Mouse (Mus musculus) subcutaneous adipose tissue, adult 2 months (tissue): ENCODE measurements around the gene Rpl3l. TPM values are rescaled to one million over a fixed set of nuclear protein-coding genes. Genes with fewer than 3 reads are reported as not detected.

Experiments
- polyA plus RNA-seq: library from polyadenylated mRNA; depleted of rRNA; stranded (reverse); fragments of >200 nt; gene quantifications from 2 replicates; pipeline ENCODE4 v1.2.3, GENCODE M21; 2012; ENCODE audit warnings: low replicate concordance; rRNA removed

The Rpl3l gene
- 0.15 and 0.24 TPM in 2 replicates for polyA plus RNA-seq

DNA sequence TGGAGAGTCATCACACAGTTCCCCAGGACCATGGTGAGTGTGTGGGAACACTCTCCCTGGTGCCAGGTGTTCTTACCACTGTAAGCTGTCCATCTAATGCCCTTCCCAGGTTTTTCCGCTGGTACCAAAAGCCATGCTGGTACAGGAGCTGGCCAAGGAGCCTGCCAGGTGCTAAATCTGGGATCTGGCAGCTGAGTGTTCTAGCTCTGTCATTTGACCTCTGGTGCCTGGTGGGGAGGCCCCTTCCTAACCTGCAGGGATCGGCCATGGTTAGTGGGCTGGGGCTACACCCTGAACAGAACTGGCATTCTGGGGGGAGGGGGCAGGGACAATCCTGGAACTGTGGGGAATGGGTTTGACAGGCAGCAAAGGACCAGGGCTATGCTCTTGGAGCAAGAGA lies at the start of gene Rpl3l:
TSS of gene Rpl3l (plus strand) at position 203 of the 400 bp plus-strand sequence.

DNA sequence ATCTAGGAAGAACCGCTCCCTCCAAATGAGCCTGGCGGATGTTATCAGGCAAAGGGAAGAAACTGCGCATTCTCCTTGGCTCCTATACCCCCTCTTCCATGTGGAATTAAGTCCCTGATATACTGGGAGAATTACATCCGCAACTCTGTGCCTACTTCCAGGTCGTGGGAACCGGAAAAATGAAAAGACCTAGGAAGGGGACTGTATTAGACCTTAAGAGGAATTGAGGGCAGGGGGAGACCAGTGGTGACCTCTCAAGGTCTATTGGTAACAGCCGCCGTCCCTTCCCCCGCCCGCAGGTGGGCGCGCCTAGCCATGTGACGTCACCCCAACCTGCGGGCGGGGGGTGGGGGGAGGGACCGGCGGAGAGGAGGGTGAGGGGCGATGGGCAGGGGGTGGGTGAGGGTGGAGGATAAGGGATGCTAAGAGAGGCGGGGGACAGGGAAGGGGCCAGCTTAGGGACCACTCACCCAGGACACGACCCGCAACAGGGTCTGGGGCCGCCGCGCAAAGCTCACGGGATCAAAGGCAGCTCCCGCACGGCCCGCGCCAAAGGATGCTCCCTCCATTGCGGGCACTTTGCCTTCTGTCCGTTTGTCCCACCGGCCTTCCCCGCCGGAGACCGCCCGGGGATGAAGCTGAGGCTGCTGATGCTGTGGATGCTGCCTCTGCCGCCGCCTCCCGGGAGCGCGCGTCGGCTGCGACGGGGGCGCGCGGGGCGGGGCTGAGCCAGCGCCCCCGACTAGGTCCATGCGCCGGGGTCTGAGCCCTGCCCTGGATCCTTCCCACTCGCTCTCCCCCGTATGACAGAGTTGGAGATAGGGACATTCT lies 38.2 kb upstream of the Rpl3l start, which contains the start of gene Syngr3:
TSS of gene Syngr3 (minus strand) at position 705 of the 831 bp plus-strand sequence.

DNA sequence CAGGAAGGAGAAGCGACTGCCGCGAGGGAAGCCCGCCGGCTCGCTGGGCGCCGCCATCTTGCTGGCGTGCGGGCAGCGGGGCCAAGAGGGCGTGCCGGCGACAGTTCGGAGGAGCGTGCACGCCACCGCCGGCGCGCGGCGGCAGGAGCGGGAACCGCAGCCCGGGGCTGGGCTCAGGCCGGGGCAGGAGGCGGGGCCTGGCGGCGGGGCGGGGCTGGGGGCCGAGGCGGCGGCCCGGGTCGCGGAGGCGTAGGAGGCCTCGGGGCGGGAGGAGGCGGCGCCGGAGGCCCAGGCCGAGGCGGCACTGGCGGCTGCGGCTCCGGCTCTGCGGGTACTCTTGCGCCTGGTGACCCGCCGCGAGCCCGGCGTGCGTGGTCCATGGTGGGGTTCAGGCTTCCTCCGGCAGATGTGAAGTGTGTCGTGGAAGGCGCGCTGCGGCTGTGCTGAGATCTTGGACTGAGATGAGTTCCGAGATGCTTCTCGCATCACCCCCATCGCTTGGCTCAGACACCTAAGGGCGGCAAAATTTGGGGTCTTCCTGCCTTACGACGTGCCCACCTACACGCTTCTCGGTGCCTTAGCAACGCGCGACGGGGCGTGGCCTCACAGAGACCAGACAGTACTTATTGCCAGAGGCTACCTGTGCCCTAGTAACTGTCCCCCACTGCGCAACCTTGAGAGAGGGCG lies 31.5 kb upstream of the Rpl3l start, which contains the start of the genes Gfer and Noxo1:
TSS of gene Gfer (minus strand) at position 146 of the 687 bp plus-strand sequence.
TSS of gene Noxo1 (plus strand) at position 224 of the 687 bp plus-strand sequence.

DNA sequence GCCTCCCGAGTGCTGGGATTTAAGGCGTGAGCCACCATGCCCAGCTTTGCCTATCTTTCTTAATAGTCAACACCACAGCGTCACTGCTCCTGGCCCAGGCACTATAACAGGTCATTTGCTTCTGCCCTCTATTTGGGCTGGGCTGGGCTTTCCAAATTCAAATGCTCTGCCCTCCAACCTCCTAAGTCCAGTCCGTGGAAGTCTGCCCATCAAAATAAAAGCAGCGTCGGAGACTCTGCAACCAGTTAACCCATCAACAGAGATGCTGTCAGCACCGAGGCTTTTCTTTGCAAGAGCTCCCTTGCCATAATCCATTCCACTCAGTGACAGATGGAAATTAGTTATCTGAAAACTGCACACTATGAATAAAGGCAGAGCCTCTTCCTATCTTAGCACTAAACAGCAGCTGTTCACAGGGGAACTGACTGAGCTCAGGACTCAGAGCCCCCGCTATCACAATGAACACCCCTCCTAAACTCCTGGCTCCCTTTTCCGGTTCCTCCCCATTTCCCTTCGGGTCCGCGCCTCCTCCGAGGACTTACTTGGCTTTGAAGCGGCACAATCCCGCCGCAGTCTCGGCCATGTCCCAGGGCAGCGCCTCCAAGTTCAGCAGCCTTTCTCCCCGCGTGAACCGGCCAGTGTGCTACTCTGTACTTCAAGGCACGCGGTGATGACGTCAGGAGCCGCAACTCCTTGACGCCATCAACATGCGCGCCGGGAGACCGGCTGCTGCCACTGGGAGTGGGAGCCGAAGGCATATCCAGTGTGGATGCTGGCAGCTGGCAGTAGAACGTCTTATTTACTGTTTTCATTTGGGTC lies 20.4 kb upstream of the Rpl3l start, which contains the start of gene Tbl3:
TSS of gene Tbl3 (minus strand) at position 679 of the 819 bp plus-strand sequence.

DNA sequence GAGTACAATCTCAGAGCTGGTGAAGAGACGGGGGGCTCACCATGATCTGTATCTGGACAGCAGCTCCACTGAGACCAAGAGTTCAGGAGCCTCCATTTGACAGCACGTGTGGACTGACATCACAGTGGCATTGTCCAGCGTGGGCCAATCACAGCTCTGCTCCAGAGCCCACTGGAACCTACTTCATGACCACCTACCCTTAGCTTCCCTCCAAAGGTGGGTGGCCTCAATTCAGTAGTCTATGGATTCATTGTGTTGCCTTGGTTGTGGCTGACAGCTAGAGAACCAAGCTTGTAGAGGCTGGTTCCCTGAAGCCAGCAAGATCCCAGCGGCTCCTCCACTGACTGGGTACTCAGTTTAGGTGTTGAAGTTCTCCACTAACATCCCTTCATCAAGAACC lies 9.7 kb upstream of the Rpl3l start, which contains the start of the genes Rnf151 and Rps2:
TSS of gene Rnf151 (minus strand) at position 121 of the 400 bp plus-strand sequence.
TSS of gene Rps2 (plus strand) at position 174 of the 400 bp plus-strand sequence.

GRCm38 (mm10) chr17:24724184-24724583 lies 3.4 kb upstream of the Rpl3l start, which contains the start of gene Ndufb10:
Gene Ndufb10 (minus strand): TSS chr17:24724478.

GRCm38 (mm10) chr17:24736330-24737051 lies 8.9 kb downstream of the Rpl3l start, which contains the start of gene Msrb1:
Gene Msrb1 (plus strand): TSS chr17:24736642.

DNA sequence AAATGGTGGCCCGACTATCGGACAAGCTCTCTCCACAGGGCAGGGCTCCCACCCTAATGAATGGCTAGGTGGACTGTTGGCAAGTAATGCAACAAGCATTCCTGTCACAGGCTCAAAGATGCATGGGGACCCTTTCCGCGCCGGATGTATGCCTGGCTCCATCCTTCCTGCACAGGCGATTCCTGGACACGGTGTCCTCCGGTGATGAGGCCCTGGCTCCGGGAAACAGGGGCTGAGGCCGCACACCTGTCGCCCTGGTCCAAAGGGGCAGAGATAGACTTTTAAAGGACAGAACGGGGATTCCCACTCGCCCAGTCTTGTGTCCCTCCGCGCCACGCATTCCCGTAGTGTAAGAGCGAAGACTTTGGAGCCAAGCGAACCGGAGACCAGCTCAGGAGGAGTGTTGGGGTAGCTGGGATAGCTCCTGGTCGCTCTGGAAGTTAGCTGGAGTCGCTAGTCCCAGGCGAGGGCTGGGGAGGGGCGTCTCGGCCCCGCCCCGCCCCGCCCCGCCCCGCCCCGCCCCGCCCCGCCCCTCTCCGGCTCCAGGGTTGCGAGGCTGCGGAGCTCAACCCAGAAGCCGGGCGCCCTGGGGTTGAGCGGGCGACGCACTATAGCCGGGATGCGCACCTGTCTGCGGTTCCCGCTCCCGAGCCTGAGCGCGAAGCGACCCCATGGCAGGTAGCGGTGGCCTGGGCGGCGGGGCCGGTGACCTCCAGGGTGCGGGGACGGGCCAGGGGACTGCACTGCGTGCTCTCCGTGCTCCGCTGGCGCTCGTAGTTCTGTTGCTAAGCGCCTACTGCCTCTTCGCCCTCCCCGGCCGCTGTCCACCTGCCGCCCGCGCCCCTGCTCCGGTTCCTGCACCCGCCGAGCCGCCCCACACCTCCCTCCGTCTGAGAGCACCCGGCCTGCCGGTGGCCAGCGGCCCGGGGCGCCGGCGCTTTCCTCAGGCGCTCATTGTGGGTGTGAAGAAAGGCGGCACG lies 25.1 kb downstream of the Rpl3l start, which contains the start of gene Hs3st6:
TSS of gene Hs3st6 (plus strand) at position 574 of the 980 bp plus-strand sequence.

Other genes with a start within 250 kb of the Rpl3l start
- gene Mlst8, start 248.7 kb upstream of the Rpl3l start, polyA plus RNA-seq = 38.1 and 67.3 TPM in 2 replicates
- 0.37 and 3.5 TPM in 2 replicates for gene Caskin1, start 239.2 kb upstream of the Rpl3l start, polyA plus RNA-seq
- 182 and 282 TPM in 2 replicates for gene Traf7, start 199.9 kb upstream of the Rpl3l start, polyA plus RNA-seq
- gene Rab26, start 193.6 kb upstream of the Rpl3l start, polyA plus RNA-seq = 0.34 and 0.81 TPM in 2 replicates
- 82.6 and 139 TPM in 2 replicates for gene Pkd1, start 178.0 kb upstream of the Rpl3l start, polyA plus RNA-seq
- gene Tsc2, start 95.2 kb upstream of the Rpl3l start, polyA plus RNA-seq = 180 and 186 TPM in 2 replicates
- gene Nthl1, start 95.1 kb upstream of the Rpl3l start, polyA plus RNA-seq = 21.7 and 22.7 TPM in 2 replicates
- gene Slc9a3r2, start 77.5 kb upstream of the Rpl3l start, polyA plus RNA-seq = 159 and 182 TPM in 2 replicates
- 0.75 and 0.93 TPM in 2 replicates for gene Npw, start 69.4 kb upstream of the Rpl3l start, polyA plus RNA-seq
- gene Zfp598, start 58.1 kb upstream of the Rpl3l start, polyA plus RNA-seq = 59.9 and 96.8 TPM in 2 replicates
- 0.24 and 0.55 TPM in 2 replicates for gene Syngr3, start 37.9 kb upstream of the Rpl3l start, polyA plus RNA-seq
- gene Gfer, start 31.7 kb upstream of the Rpl3l start, polyA plus RNA-seq = 32.2 and 33.0 TPM in 2 replicates
- 7.8 and 11.2 TPM in 2 replicates for gene Noxo1, start 31.6 kb upstream of the Rpl3l start, polyA plus RNA-seq
- 62.3 and 93.0 TPM in 2 replicates for gene Tbl3, start 20.2 kb upstream of the Rpl3l start, polyA plus RNA-seq
- 0.13 and 0.19 TPM in 2 replicates for gene Rnf151, start 9.8 kb upstream of the Rpl3l start, polyA plus RNA-seq
- 1,499 and 4,382 TPM in 2 replicates for gene Rps2, start 9.7 kb upstream of the Rpl3l start, polyA plus RNA-seq
- 368 and 449 TPM in 2 replicates for gene Ndufb10, start 3.3 kb upstream of the Rpl3l start, polyA plus RNA-seq
- gene Msrb1, start 8.8 kb downstream of the Rpl3l start, polyA plus RNA-seq = 104 and 170 TPM in 2 replicates
- gene Hs3st6, start 25.2 kb downstream of the Rpl3l start, polyA plus RNA-seq = 0.80 and 5.6 TPM in 2 replicates
- 0.10 TPM in 1 of 2 replicates, not detected in the other for gene Meiob, start 76.5 kb downstream of the Rpl3l start, polyA plus RNA-seq
- gene Hagh, start 112.3 kb downstream of the Rpl3l start, polyA plus RNA-seq = 97.3 and 196 TPM in 2 replicates
- 10.9 and 14.8 TPM in 2 replicates for gene Fahd1, start 122.5 kb downstream of the Rpl3l start, polyA plus RNA-seq
- gene Igfals, start 138.2 kb downstream of the Rpl3l start, polyA plus RNA-seq = 50.0 and 143 TPM in 2 replicates
- gene Nubp2, start 158.5 kb downstream of the Rpl3l start, polyA plus RNA-seq = 32.7 and 38.4 TPM in 2 replicates
- 53.0 and 84.0 TPM in 2 replicates for gene Spsb3, start 158.8 kb downstream of the Rpl3l start, polyA plus RNA-seq
- 30.9 and 44.6 TPM in 2 replicates for gene Eme2, start 167.3 kb downstream of the Rpl3l start, polyA plus RNA-seq
- gene Mrps34, start 167.3 kb downstream of the Rpl3l start, polyA plus RNA-seq = 141 and 210 TPM in 2 replicates
- gene Nme3, start 168.7 kb downstream of the Rpl3l start, polyA plus RNA-seq = 39.5 and 77.7 TPM in 2 replicates
- gene Mapk8ip3, start 209.2 kb downstream of the Rpl3l start, polyA plus RNA-seq = 103 and 150 TPM in 2 replicates
- gene Jpt2, start 232.9 kb downstream of the Rpl3l start, polyA plus RNA-seq = 33.2 and 36.8 TPM in 2 replicates